Mouse (Mus musculus) adrenal gland, adult 10 weeks (tissue): ENCODE results near the gene Gm21822. TPM values are rescaled to one million over a fixed set of nuclear protein-coding genes. Genes with fewer than 3 reads are reported as not detected.

Experiments
- polyA plus RNA-seq: library from polyadenylated mRNA; stranded (reverse); fragments of 350-450 nt; fragmentation: Illumina TruSeq; extraction: RNeasy Lipid Tissue Mini Kit (QIAGEN cat#74804); gene quantifications from one replicate; pipeline ENCODE4 v1.2.3, GENCODE M21; 2014; ENCODE audit warnings: low read depth, low replicate concordance

Gene Gm21822
- polyA plus RNA-seq = not detected

DNA sequence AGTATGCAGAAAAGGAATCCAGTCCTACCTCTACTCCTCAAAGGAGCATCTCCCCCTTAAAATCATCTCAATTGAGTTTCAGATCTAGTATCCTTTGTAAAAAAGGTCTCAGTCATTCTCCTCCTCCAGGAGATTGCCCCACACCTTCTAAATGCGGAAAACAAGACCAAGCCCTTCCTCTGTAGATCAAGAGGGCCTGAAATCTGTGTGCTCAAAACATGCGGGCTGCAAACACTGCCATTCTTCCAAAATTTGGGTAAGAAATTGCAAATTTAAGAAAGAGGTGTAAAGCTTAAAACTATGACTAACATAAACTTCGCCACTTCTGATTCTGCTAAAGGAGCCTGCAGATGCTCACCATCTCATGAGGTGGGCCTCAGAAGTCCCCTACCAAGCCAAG is at the start of gene Gm21822:
Gene Gm21822 (plus strand): TSS at position 301 of the 400 bp plus-strand sequence.

